Mouse (Mus musculus) forebrain, embryonic 16.5 days (tissue): Measurements from ENCODE around the gene Fitm2. TPM values are rescaled to one million over a fixed set of nuclear protein-coding genes. Genes with fewer than 3 reads are reported as not detected.

Experiments used
- ATAC-seq: fragments of 200-750 bp; cut with Nextera tagmentation; 2 replicates; pipeline ENCODE4 v1.8.0; 2017; ENCODE audit warnings: mild to moderate bottlenecking, moderate library complexity
- H3K27ac ChIP-seq: fragments of 300-500 bp; sonication (generic); 2 replicates; pipeline ENCODE4 v1.5.1; 2014; ENCODE audit warnings: low read length, control low read depth
- H3K27me3 ChIP-seq: fragments of 300-500 bp; sonication (generic); replicated peaks from 2 replicates; pipeline ENCODE4 v1.6.1; 2014; ENCODE audit warnings: low read length; ENCODE audit not compliant: control insufficient read depth, insufficient read depth
- H3K36me3 ChIP-seq: fragments of 300-500 bp; sonication (generic); 2 replicates; pipeline ENCODE4 v1.6.1; 2014; ENCODE audit not compliant: control insufficient read depth, insufficient read depth
- H3K4me1 ChIP-seq: fragments of 300-500 bp; sonication (generic); replicated peaks from 2 replicates; pipeline ENCODE4 v1.6.1; 2014; ENCODE audit warnings: low read length; ENCODE audit not compliant: control insufficient read depth, insufficient read depth
- H3K4me2 ChIP-seq: fragments of 300-500 bp; sonication (generic); 2 replicates; pipeline ENCODE4 v1.6.1; 2014; ENCODE audit warnings: mild to moderate bottlenecking, low read length, control low read depth
- H3K4me3 ChIP-seq: fragments of 300-500 bp; sonication (generic); replicated peaks from 2 replicates; pipeline ENCODE4 v1.5.1; 2014; ENCODE audit warnings: mild to moderate bottlenecking, low read length, control low read depth
- H3K9ac ChIP-seq: fragments of 300-500 bp; sonication (generic); replicated peaks from 2 replicates; pipeline ENCODE4 v1.6.1; 2014; ENCODE audit warnings: low read depth, low read length, control low read depth
- H3K9me3 ChIP-seq: fragments of 300-500 bp; sonication (generic); 2 replicates; pipeline ENCODE4 v1.6.1; 2016; ENCODE audit warnings: low read length; ENCODE audit not compliant: control insufficient read depth
- WGBS: fragments of 180-500 bp; shearing (Covaris S2); extraction: QIAGEN DNeasy Blood & Tissue Kit; methylation state at CpG from one replicate; pipeline ENCODE4 v1.1.7; 2014; 5-methylcytosine and 5-hydroxymethylcytosine counted together
- polyA plus RNA-seq: library from polyadenylated mRNA; unstranded; fragments of >200 nt; fragmentation: Nextera tagmentation; extraction: Ambion mirVana; gene quantifications from 2 replicates; pipeline ENCODE4 v1.2.1, GENCODE M21; 2015

Gene Fitm2
- 13.0 and 15.4 TPM in 2 replicates for polyA plus RNA-seq

DNA sequence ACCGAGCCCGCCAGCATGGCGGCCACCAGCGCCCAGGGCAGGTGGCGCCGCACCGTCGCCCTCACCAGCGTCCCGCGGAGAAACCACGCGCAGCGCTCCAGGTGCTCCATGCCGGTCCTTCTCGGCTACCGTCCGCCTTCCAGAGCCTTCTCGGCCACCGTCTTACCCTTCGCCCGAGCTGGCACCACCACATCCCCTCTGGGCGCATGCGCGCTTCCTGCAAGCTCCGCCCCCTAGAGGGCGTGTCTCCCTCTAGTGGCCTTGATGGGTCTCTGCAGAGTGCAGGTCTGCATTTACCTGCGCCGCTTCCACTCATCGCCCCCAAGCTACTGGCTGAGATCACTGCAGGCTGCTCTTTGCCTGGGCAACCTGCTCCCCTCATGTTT, at the start of gene Fitm2:
Fitm2 (minus strand) TSS at position 164 of the 386 bp plus-strand sequence.
- peaks cover 9% of the 10 kb centered on the region for H3K4me1 ChIP-seq
- H3K27me3 ChIP-seq: no peaks in the 10 kb centered on the region
- H3K4me2 ChIP-seq: peak within 1 kb of the TSS; percentile 78
- H3K36me3 ChIP-seq: peaks cover 11% of the 10 kb centered on the region
- peak within 1 kb of the TSS; percentile 82 for H3K9ac ChIP-seq
- under 1% methylated on average over 26 of the region's 30 CpGs for WGBS
- H3K4me3 ChIP-seq: peak within 1 kb of the TSS; percentile 76
- ATAC-seq: peak; percentile 92
- peak within 1 kb of the TSS; percentile 49 for H3K27ac ChIP-seq
- H3K9me3 ChIP-seq: no peaks in the 10 kb centered on the region

DNA sequence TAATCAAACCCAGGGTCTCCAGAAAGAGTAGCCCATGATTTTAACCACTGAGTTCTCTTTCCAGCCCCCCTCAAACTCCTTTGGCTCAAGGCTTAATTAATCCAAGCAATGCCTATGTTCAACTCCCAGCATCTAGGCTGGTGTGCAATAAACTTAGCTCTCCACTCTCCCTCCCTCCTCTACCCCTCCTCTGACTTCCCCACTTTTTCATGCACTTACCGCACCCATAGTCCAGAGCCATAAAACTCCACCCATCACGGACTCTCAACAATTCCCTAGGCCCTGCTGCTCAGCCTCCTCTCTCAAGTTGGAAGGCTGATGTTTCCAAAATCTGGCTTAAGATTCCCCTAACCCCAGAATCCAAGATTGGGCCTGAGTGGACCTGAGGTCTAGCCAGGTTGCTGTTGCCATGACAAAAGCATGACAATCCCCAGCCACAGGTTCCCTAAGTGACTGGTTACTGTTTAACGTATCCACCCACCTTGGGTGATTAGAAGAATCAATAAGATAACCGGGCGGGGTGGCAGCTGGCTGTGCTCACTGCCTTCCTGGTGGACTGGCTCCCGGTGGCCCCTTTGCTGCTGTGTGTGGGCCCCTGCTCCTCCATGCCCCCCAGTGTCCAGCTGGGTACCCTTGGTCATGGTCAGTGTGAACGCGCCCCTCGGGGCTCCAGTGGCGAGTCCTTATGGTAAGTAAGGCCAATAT, 34.0 kb upstream of the Fitm2 start, which contains the start of gene Hnf4a:
Hnf4a (plus strand) TSS at position 509 of the 705 bp plus-strand sequence.
- Histone ChIP-seq H3K9ac (no peak within 1 kb of the TSS), H3K4me2 (no peak within 1 kb of the TSS), H3K9me3 (no peaks in the 10 kb centered on the region), H3K4me1 (no peaks in the 10 kb centered on the region), H3K4me3 (no peak within 1 kb of the TSS), H3K27ac (no peak within 1 kb of the TSS), H3K36me3 (no peaks in the 10 kb centered on the region), H3K27me3 (no peaks in the 10 kb centered on the region)
- 91% methylated on average over 10 of the region's 10 CpGs for WGBS
- no peak for ATAC-seq

DNA sequence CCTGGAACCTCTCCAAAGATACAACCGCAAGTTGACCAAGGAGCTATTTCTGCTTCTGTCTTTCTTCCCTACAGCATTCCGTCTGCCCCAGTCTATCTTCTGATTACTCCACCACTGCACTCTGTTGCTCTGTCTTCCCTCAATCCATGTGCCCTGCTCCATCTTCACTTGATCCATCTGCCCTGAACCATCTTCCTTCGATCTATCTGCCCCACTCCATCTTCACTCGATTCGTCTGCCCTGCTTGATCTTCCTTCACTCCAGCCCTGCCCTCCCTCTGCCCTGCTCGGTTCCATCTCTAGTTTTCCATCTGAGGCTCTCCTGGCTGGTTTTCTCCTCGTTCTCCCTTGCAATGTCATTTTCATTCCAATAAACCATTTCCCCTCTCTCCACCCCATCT, 30.8 kb upstream of the Fitm2 start:
- no peak for ATAC-seq
- 79% methylated on average over 7 of the region's 7 CpGs for WGBS
- H3K9me3 ChIP-seq: no peaks in the 10 kb centered on the region

DNA sequence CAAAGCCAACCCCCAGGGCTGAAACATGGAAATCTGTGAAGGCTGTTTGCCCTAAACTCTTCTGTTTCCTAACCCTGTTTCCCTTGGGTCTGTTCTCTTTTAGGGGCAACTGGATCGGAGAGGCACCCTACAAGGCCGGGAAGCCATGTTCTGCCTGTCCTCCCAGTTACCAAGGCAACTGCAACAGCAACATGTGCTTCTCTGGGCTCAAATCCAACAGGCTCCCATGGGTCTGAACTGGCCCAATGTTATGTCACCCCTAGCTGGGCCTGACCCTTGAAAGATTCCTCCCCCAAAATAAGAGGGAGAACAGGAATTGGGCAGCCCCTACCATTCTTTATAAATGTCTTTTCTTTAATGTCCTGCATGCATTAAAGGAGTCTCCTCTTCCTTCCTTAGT, 29.8 kb upstream of the Fitm2 start:
- Histone ChIP-seq H3K4me2 (no peak overlapping the region), H3K27ac (no peak overlapping the region), H3K4me3 (no peak overlapping the region), H3K9me3 (no peaks in the 10 kb centered on the region), H3K36me3 (no peaks in the 10 kb centered on the region), H3K9ac (no peak overlapping the region), H3K4me1 (no peaks in the 10 kb centered on the region), H3K27me3 (no peaks in the 10 kb centered on the region)
- ATAC-seq: no peak
- WGBS: 78% methylated on average over 2 of the region's 2 CpGs

More for the DNA sequence above, 30.8 kb upstream of the Fitm2 start:
- H3K27ac ChIP-seq: no peak overlapping the region
- H3K9ac ChIP-seq: no peak overlapping the region
- no peak overlapping the region for H3K4me3 ChIP-seq
- H3K4me1 ChIP-seq: no peaks in the 10 kb centered on the region
- no peak overlapping the region for H3K4me2 ChIP-seq
- no peaks in the 10 kb centered on the region for H3K27me3 ChIP-seq
- no peaks in the 10 kb centered on the region for H3K36me3 ChIP-seq

DNA sequence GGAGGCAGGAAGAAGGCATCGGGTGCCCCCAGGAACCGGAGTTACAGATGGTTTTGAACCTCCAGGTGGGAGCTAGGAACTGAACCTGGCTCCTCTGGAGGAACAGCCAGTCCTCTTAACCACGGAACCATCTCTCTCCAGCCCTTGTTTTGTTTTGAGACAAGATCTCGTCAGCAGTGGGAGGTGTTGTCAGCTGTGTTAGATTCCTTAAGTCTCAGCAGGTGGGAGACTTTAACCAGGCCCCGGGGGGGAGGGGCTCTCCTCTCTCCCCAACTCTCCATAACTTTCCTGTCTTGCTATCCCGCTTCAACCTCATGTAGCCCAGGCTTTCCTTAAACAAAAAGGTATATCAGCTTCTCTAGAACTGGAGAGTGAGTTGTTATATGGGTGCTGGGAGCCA, 22.0 kb upstream of the Fitm2 start:
- Histone ChIP-seq H3K27me3 (no peaks in the 10 kb centered on the region), H3K4me3 (no peak overlapping the region), H3K4me1 (peaks cover 5% of the 10 kb centered on the region), H3K4me2 (no peak overlapping the region), H3K9me3 (no peaks in the 10 kb centered on the region), H3K36me3 (no peaks in the 10 kb centered on the region), H3K27ac (no peak overlapping the region), H3K9ac (no peak overlapping the region)
- ATAC-seq: no peak
- WGBS: 50% methylated on average over 6 of the region's 6 CpGs

DNA sequence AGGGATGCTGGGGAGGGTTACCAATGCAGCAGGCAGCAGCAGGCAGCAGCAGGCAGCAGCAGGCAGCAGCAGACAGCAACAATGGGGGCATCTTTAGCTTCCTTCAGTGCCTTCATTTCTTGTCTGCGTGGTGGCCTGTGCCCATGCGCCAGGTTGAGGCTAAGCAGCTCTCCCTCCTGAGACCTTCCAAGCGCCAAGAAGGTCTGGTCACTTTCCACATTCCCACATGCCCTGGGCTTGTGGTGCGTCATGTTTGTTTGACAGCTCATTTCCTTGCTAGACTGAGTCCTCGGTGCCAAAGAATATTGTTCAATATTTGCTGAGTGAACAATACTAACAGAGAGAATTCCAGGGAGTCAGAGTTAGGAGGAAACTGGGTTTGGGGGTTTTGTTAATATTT, 21.5 kb upstream of the Fitm2 start:
- WGBS: 61% methylated on average over 5 of the region's 5 CpGs
- Histone ChIP-seq H3K27ac (no peak overlapping the region), H3K4me2 (no peak overlapping the region), H3K36me3 (no peaks in the 10 kb centered on the region), H3K9me3 (no peaks in the 10 kb centered on the region), H3K4me1 (peaks cover 5% of the 10 kb centered on the region), H3K4me3 (no peak overlapping the region), H3K9ac (no peak overlapping the region), H3K27me3 (no peaks in the 10 kb centered on the region)
- ATAC-seq: no peak

DNA sequence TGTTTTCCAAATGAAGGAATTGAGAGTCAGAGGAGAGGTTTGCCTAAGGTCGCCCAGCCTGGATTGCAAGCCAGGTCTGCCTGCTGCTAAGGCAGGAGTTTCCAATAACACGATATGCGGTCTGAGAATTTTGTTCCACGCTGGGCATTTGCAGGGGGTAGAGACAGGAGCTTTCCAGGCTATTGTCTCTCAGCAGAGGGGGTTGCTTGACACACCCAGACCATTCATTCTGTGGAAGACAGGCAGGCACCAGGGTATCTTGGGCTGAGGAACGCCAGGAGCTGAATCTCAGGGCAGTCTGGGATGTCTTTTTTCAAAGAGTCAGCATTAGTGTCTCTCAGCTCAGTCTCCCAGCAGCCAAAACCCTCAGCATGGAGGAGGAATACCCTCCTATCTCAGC, 20.6 kb upstream of the Fitm2 start:
- Histone ChIP-seq H3K4me3 (no peak overlapping the region), H3K4me1 (peaks cover 5% of the 10 kb centered on the region), H3K36me3 (no peaks in the 10 kb centered on the region), H3K27me3 (no peaks in the 10 kb centered on the region), H3K9ac (no peak overlapping the region), H3K9me3 (no peaks in the 10 kb centered on the region), H3K4me2 (no peak overlapping the region), H3K27ac (no peak overlapping the region)
- whole genome bisulfite sequencing: 7% methylated on average over 5 of the region's 5 CpGs
- ATAC-seq: no peak

DNA sequence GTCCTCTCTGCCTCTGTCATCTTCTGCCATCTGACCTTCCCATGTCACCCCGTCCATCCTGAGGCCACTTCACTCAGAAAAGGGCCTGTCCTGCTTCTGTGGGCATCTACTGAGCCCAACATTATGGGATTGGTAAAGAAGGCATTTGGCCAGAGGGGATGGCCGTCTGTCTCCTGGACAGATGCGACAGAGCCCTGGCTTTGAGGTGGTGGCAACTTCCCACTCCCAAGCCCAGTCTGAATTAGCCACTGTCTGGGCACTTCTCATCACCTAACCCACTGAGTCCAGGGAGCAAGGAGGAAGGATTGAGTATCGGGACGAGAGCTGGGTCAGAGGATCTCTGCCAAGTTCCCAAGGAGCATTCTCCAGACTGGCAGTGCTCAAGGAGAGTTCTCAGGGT, 19.6 kb upstream of the Fitm2 start, which contains the start of gene R3hdml:
R3hdml (plus strand) TSS at position 301 of the 400 bp plus-strand sequence.
- Histone ChIP-seq H3K4me3 (no peak within 1 kb of the TSS), H3K4me1 (peaks cover 5% of the 10 kb centered on the region), H3K9me3 (no peaks in the 10 kb centered on the region), H3K36me3 (no peaks in the 10 kb centered on the region), H3K27ac (no peak within 1 kb of the TSS), H3K27me3 (no peaks in the 10 kb centered on the region), H3K4me2 (no peak within 1 kb of the TSS), H3K9ac (no peak within 1 kb of the TSS)
- no peak for ATAC-seq
- 81% methylated on average over 5 of the region's 5 CpGs for WGBS

DNA sequence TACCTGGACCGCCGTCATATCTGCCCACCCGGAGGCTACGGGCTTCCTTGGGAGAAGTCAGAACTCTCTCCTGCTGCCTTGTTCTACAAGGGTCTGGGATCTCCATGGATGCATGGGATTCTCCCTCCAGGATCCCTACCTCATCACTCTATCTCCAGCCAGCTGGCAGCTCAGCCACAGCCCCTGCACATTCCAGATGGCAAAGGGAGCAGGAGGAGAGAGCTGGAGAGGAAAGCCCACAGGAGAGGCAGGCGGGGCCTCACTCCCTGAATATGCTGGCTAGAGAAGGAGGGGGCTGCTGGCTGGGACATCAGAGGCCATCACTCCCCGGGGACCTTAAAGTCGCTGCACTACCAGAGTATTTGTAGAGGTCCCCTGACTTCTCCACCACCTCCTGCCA, 18.9 kb upstream of the Fitm2 start:
- H3K4me3 ChIP-seq: no peak overlapping the region
- WGBS: 59% methylated on average over 7 of the region's 7 CpGs
- H3K27me3 ChIP-seq: no peaks in the 10 kb centered on the region
- no peak overlapping the region for H3K27ac ChIP-seq
- no peak overlapping the region for H3K9ac ChIP-seq
- no peaks in the 10 kb centered on the region for H3K36me3 ChIP-seq
- no peak overlapping the region for H3K4me2 ChIP-seq
- peak; percentile 43; the same call in 1 of the 2 replicates for ATAC-seq
- peaks cover 5% of the 10 kb centered on the region for H3K4me1 ChIP-seq
- H3K9me3 ChIP-seq: no peaks in the 10 kb centered on the region
